Mouse (Mus musculus) cerebellum, adult 8-10 months (tissue): ENCODE data around the gene Gm5926.
"Not testable (repeated sequence)": the region's sequence is repeated elsewhere in the genome, so short reads cannot be mapped to it uniquely, and the experiment has no call there.

ENCODE experiments used
- DNase-seq: peaks from one replicate; pipeline ENCODE4 v3.0.0; 2022

The Gm5926 gene

GRCm38 (mm10) chrX:32650416-32650815 is at the start of gene Gm5926:
Gene Gm5926, plus strand, starts transcription at chrX:32650716.
- not testable (repeated sequence) for DNase-seq

DNA sequence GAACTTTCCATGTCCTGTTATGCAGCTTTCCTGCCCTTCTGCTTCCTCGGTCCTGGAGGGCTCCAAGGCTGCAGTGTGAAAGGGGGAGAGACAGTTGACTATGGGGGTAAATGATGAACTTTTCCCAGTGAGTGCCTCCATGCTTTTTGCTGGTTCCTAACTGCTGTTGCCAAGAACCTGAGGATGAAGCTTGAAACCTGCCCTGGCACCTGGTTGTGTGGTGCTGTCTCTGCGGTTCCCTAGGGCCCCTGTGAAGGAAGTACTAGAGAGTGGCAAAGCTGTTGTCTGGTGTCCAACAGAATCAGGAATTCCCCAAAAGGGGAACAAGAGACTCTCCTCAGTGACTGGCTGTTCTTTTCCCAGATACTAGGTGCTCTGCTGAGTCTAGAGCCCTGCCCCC is 49.5 kb upstream of the Gm5926 start:
- not testable (repeated sequence) for DNase-seq

DNA sequence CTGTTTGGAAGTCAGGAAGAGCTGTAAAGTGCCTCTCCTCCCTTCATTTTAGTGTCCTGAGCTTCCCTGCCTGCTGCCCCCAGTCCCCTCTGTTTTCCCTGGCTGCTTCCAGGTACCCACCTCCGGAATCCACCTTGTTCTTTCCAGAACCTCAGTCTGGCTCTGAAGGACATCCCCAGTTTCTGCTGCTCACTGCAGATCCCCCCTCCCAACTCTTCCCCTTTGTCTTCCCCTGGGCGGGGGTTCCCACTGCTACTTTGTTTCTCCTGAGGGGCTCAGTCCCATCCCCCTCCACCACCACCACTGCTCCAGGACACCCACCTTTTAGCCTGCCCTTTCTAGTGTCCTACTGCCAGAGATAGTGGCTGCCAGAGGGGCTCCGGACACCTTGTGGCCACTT is 49.1 kb upstream of the Gm5926 start:
- not testable (repeated sequence) for DNase-seq
